Mouse (Mus musculus) neural tube, embryonic 11.5 days (tissue): ENCODE results near the gene Als2. TPM values are rescaled to one million over a fixed set of nuclear protein-coding genes. Genes with fewer than 3 reads are reported as not detected.

ENCODE experiments used
- ATAC-seq: fragments of 200-750 bp; cut with Nextera tagmentation; 2 replicates; pipeline ENCODE4 v1.8.0; 2017; ENCODE audit warnings: moderate number of reproducible peaks, mild to moderate bottlenecking, moderate TSS enrichment, moderate library complexity; ENCODE audit not compliant: insufficient read depth, low FRiP score, low TSS enrichment
- DNase-seq: peaks from one replicate; pipeline ENCODE4 v3.0.0-alpha.2; 2015; ENCODE audit warnings: low spot score
- H3K27ac ChIP-seq: fragments of 300-500 bp; sonication (generic); 2 replicates; pipeline ENCODE4 v1.5.1; 2014; ENCODE audit warnings: low read depth, mild to moderate bottlenecking, low read length
- H3K27me3 ChIP-seq: fragments of 300-500 bp; sonication (generic); 2 replicates; pipeline ENCODE4 v1.6.1; 2014; ENCODE audit warnings: mild to moderate bottlenecking, low read length, mixed read lengths; ENCODE audit not compliant: control insufficient read depth, insufficient read depth
- H3K36me3 ChIP-seq: fragments of 300-500 bp; sonication (generic); 2 replicates; pipeline ENCODE4 v1.6.1; 2014; ENCODE audit warnings: mild to moderate bottlenecking, low read length, moderate library complexity, mixed read lengths; ENCODE audit not compliant: control insufficient read depth, insufficient read depth
- H3K4me1 ChIP-seq: fragments of 300-500 bp; sonication (generic); 2 replicates; pipeline ENCODE4 v1.6.1; 2014; ENCODE audit warnings: low read length, mixed read lengths; ENCODE audit not compliant: control insufficient read depth, insufficient read depth
- H3K4me2 ChIP-seq: fragments of 300-500 bp; sonication (generic); 2 replicates; pipeline ENCODE4 v1.6.1; 2014; ENCODE audit warnings: low read depth, mild to moderate bottlenecking, moderate library complexity
- H3K4me3 ChIP-seq: fragments of 300-500 bp; sonication (generic); 2 replicates; pipeline ENCODE4 v1.5.1; 2014; ENCODE audit warnings: low read depth, low read length
- H3K9ac ChIP-seq: fragments of 300-500 bp; sonication (generic); 2 replicates; pipeline ENCODE4 v1.6.1; 2014; ENCODE audit warnings: mild to moderate bottlenecking, low read length
- H3K9me3 ChIP-seq: fragments of 300-500 bp; sonication (generic); 2 replicates; pipeline ENCODE4 v1.6.1; 2016; ENCODE audit warnings: low read length; ENCODE audit not compliant: control insufficient read depth
- WGBS: fragments of 180-500 bp; shearing (Covaris S2); extraction: QIAGEN DNeasy Blood & Tissue Kit; methylation state at CpG from one replicate; pipeline ENCODE4 v1.1.7; 2014; 5-methylcytosine and 5-hydroxymethylcytosine counted together
- polyA plus RNA-seq: library from polyadenylated mRNA; unstranded; fragments of >200 nt; fragmentation: Nextera tagmentation; extraction: Ambion mirVana; gene quantifications from 2 replicates; pipeline ENCODE4 v1.2.1, GENCODE M21; 2014

Als2 gene
- polyA plus RNA-seq, 1 experiment from 2014 or later = 19.0 TPM

GRCm38 (mm10) chr1:59202367-59202766 lies 34.7 kb downstream of the Als2 start:
- Histone ChIP-seq H3K27ac (no peak overlapping the region), H3K27me3 (no peaks in the 10 kb centered on the region), H3K4me3 (no peak overlapping the region), H3K36me3 (no peaks in the 10 kb centered on the region), H3K4me2 (no peak overlapping the region), H3K9ac (no peak overlapping the region), H3K4me1 (no peaks in the 10 kb centered on the region), H3K9me3 (no peaks in the 10 kb centered on the region)
- DNase-seq = no peak
- no peak for ATAC-seq
- WGBS = 83% methylated on average over 10 of the region's 10 CpGs

GRCm38 (mm10) chr1:59201561-59201960 lies 35.5 kb downstream of the Als2 start:
- DNase-seq (no peak), ATAC-seq (no peak)
- WGBS = 93% methylated on average over 1 of the region's 1 CpGs
- Histone ChIP-seq H3K4me1 (no peaks in the 10 kb centered on the region), H3K36me3 (no peaks in the 10 kb centered on the region), H3K9ac (no peak overlapping the region), H3K4me2 (no peak overlapping the region), H3K27me3 (no peaks in the 10 kb centered on the region), H3K27ac (no peak overlapping the region), H3K9me3 (no peaks in the 10 kb centered on the region), H3K4me3 (no peak overlapping the region)

- no peak for ATAC-seq
- Histone ChIP-seq H3K36me3 (peaks cover 1% of the 10 kb centered on the region; the same call in 1 of the 2 replicates), H3K4me3 (no peak overlapping the region), H3K27me3 (no peaks in the 10 kb centered on the region), H3K27ac (no peak overlapping the region), H3K9me3 (no peaks in the 10 kb centered on the region), H3K4me1 (no peaks in the 10 kb centered on the region), H3K9ac (no peak overlapping the region), H3K4me2 (no peak overlapping the region)
- WGBS = 91% methylated on average over 5 of the region's 5 CpGs
- DNase-seq = no peak
Measured at GRCm38 (mm10) chr1:59200960-59201359, 36.1 kb downstream of the Als2 start.

- Histone ChIP-seq H3K9ac (no peak overlapping the region), H3K9me3 (no peaks in the 10 kb centered on the region), H3K4me2 (no peak overlapping the region), H3K36me3 (peaks cover 2% of the 10 kb centered on the region; the same call in 1 of the 2 replicates), H3K27ac (no peak overlapping the region), H3K4me3 (no peak overlapping the region), H3K27me3 (no peaks in the 10 kb centered on the region), H3K4me1 (no peaks in the 10 kb centered on the region)
- DNase-seq (no peak), ATAC-seq (no peak)
- 75% methylated on average over 6 of the region's 6 CpGs for WGBS
Measured at GRCm38 (mm10) chr1:59194979-59195378, 42.1 kb downstream of the Als2 start.

- ATAC-seq = no peak
- Histone ChIP-seq H3K4me1 (no peaks in the 10 kb centered on the region), H3K27ac (no peak overlapping the region), H3K4me3 (no peak overlapping the region), H3K27me3 (no peaks in the 10 kb centered on the region), H3K4me2 (no peak overlapping the region), H3K9me3 (no peaks in the 10 kb centered on the region), H3K9ac (no peak overlapping the region), H3K36me3 (no peaks in the 10 kb centered on the region)
- DNase-seq = no peak
- 86% methylated on average over 5 of the region's 5 CpGs for WGBS
Measured at GRCm38 (mm10) chr1:59187786-59188185, 49.2 kb downstream of the Als2 start.

GRCm38 (mm10) chr1:59186317-59186716 lies 50.7 kb downstream of the Als2 start:
- ATAC-seq (no peak), DNase-seq (no peak)
- Histone ChIP-seq H3K4me3 (no peak overlapping the region), H3K4me2 (no peak overlapping the region), H3K27ac (no peak overlapping the region), H3K9me3 (no peaks in the 10 kb centered on the region), H3K36me3 (no peaks in the 10 kb centered on the region), H3K27me3 (no peaks in the 10 kb centered on the region), H3K4me1 (no peaks in the 10 kb centered on the region), H3K9ac (no peak overlapping the region)
- WGBS = 91% methylated on average over 10 of the region's 10 CpGs

- Histone ChIP-seq H3K4me2 (no peak overlapping the region), H3K4me1 (no peaks in the 10 kb centered on the region), H3K9ac (no peak overlapping the region), H3K4me3 (no peak overlapping the region), H3K27me3 (no peaks in the 10 kb centered on the region), H3K27ac (no peak overlapping the region), H3K9me3 (no peaks in the 10 kb centered on the region), H3K36me3 (no peaks in the 10 kb centered on the region)
- no peak for ATAC-seq
- 89% methylated on average over 9 of the region's 9 CpGs for WGBS
- DNase-seq = no peak
Measured at GRCm38 (mm10) chr1:59185410-59185809, 51.6 kb downstream of the Als2 start.

GRCm38 (mm10) chr1:59183045-59183444 lies 54.0 kb downstream of the Als2 start:
- 97% methylated on average over 4 of the region's 4 CpGs for WGBS
- DNase-seq (no peak), ATAC-seq (no peak)
- Histone ChIP-seq H3K4me3 (no peak overlapping the region), H3K9ac (no peak overlapping the region), H3K9me3 (no peaks in the 10 kb centered on the region), H3K4me1 (no peaks in the 10 kb centered on the region), H3K27ac (no peak overlapping the region), H3K4me2 (no peak overlapping the region), H3K36me3 (no peaks in the 10 kb centered on the region), H3K27me3 (no peaks in the 10 kb centered on the region)

- Histone ChIP-seq H3K4me3 (no peak overlapping the region), H3K4me1 (no peaks in the 10 kb centered on the region), H3K27ac (no peak overlapping the region), H3K9ac (no peak overlapping the region), H3K9me3 (no peaks in the 10 kb centered on the region), H3K36me3 (no peaks in the 10 kb centered on the region), H3K4me2 (no peak overlapping the region), H3K27me3 (no peaks in the 10 kb centered on the region)
- 100% methylated on average over 2 of the region's 2 CpGs for WGBS
- ATAC-seq = no peak
- no peak for DNase-seq
Measured at GRCm38 (mm10) chr1:59182373-59182772, 54.7 kb downstream of the Als2 start.
